Mouse (Mus musculus) hindbrain, postnatal 0 days (tissue): ENCODE measurements around the gene Stim2. TPM values are rescaled to one million over a fixed set of nuclear protein-coding genes. Genes with fewer than 3 reads are reported as not detected.

Experiments used
- ATAC-seq: fragments of 200-750 bp; cut with Nextera tagmentation; 2 replicates; pipeline ENCODE4 v1.8.0; 2017; ENCODE audit warnings: mild to moderate bottlenecking, moderate TSS enrichment, moderate library complexity
- DNase-seq: peaks from one replicate; pipeline ENCODE4 v3.0.0-alpha.2; 2015; ENCODE audit warnings: low spot score
- H3K27ac ChIP-seq: fragments of 300-500 bp; sonication (generic); 2 replicates; pipeline ENCODE4 v1.5.1; 2014; ENCODE audit warnings: mild to moderate bottlenecking
- H3K27me3 ChIP-seq: fragments of 300-500 bp; sonication (generic); 2 replicates; pipeline ENCODE4 v1.6.1; 2014; ENCODE audit warnings: low read length, mixed read lengths; ENCODE audit not compliant: insufficient read depth
- H3K36me3 ChIP-seq: fragments of 300-500 bp; sonication (generic); 2 replicates; pipeline ENCODE4 v1.6.1; 2014; ENCODE audit warnings: low read length, mixed read lengths; ENCODE audit not compliant: insufficient read depth
- H3K4me1 ChIP-seq: fragments of 300-500 bp; sonication (generic); 2 replicates; pipeline ENCODE4 v1.6.1; 2014; ENCODE audit warnings: antibody characterized with exemption, low read length, mixed read lengths; ENCODE audit not compliant: insufficient read depth
- H3K4me2 ChIP-seq: fragments of 300-500 bp; sonication (generic); 2 replicates; pipeline ENCODE4 v1.6.1; 2014; ENCODE audit warnings: low read depth, mild to moderate bottlenecking, low read length, moderate library complexity, mixed read lengths
- H3K4me3 ChIP-seq: fragments of 300-500 bp; sonication (generic); 2 replicates; pipeline ENCODE4 v1.5.1; 2014; ENCODE audit warnings: low read length
- H3K9ac ChIP-seq: fragments of 300-500 bp; sonication (generic); replicated peaks from 2 replicates; pipeline ENCODE4 v1.6.1; 2014; ENCODE audit warnings: mild to moderate bottlenecking, low read length, moderate library complexity, mixed read lengths
- H3K9me3 ChIP-seq: fragments of 300-500 bp; sonication (generic); 2 replicates; pipeline ENCODE4 v1.6.1; 2016; ENCODE audit warnings: low read length, mixed read lengths
- CTCF ChIP-seq: IDR thresholded peaks from 2 replicates; pipeline ENCODE4 v1.5.1; 2016; ENCODE audit warnings: antibody characterized with exemption, control low read depth, low read depth
- WGBS: fragments of 180-500 bp; shearing (Covaris S2); extraction: QIAGEN DNeasy Blood & Tissue Kit; methylation state at CpG from one replicate; pipeline ENCODE4 v1.1.7; 2014; 5-methylcytosine and 5-hydroxymethylcytosine counted together
- polyA plus RNA-seq: library from polyadenylated mRNA; unstranded; fragments of >200 nt; fragmentation: Nextera tagmentation; extraction: Ambion mirVana; gene quantifications from 2 replicates; pipeline ENCODE4 v1.2.1, GENCODE M21; 2015
- total RNA-seq: library from RNA; depleted of rRNA; stranded (reverse); fragments of >200 nt; gene quantifications from 2 replicates; pipeline ENCODE4 v1.2.3, GENCODE M21; 2014

Gene Stim2
- total and polyA plus RNA-seq, 2 experiments from 2014 or later, result 30.6 to 33.3 TPM

DNA sequence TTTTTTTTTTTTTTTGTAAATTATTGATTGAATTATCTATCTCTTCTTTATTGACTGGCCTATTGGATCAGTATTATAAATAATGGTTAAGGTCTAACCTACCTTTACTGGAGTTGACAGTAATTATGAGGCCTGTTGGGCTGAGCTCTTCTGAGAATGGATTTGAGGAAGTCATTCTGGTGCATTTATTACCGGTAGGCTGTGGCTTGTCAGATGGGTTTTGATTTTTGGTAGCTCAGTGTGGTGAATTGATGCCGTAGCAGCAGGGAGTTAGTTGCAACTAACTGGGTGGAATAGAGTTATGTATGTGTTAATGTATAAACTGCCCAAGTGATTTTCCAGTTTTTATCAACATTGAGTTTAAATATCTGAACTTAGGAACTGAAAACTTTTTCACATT, 72.2 kb downstream of the Stim2 start:
- no peaks in the 10 kb centered on the region for H3K4me1 ChIP-seq
- ATAC-seq (no peak), DNase-seq (no peak)
- no peak for TF ChIP-seq CTCF
- no peak overlapping the region for H3K27ac ChIP-seq
- H3K4me3 ChIP-seq, result no peak overlapping the region
- no peaks in the 10 kb centered on the region for H3K9me3 ChIP-seq
- 82% methylated on average over 2 of the region's 2 CpGs for WGBS
- H3K9ac ChIP-seq, result no peak overlapping the region
- H3K36me3 ChIP-seq, result no peaks in the 10 kb centered on the region
- H3K4me2 ChIP-seq, result no peak overlapping the region
- H3K27me3 ChIP-seq, result no peaks in the 10 kb centered on the region

DNA sequence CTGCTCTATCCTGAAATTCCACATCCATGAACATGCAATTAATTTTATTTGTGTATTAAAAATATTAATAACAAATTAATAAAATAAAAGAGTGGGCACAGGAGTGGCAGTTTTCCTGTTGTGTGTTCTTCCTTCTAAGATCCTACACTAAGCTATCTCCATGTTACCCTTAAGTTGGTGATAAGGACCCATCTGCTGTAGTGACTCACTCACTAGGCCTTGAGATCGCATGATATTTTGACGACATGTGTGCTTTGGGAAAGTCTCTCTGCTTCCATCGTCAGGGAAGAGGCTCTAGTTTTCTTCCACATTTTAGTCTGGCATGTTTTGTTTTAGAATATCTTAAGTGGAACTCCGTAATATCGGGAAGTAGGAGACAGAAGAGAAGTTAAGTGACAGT, 73.0 kb downstream of the Stim2 start:
- 89% methylated on average over 5 of the region's 5 CpGs for WGBS
- Histone ChIP-seq H3K9me3 (no peaks in the 10 kb centered on the region), H3K4me1 (no peaks in the 10 kb centered on the region), H3K27me3 (no peaks in the 10 kb centered on the region), H3K27ac (no peak overlapping the region), H3K4me3 (no peak overlapping the region), H3K36me3 (no peaks in the 10 kb centered on the region), H3K4me2 (no peak overlapping the region), H3K9ac (no peak overlapping the region)
- no peak for ATAC-seq
- no peak for DNase-seq
- TF ChIP-seq CTCF, result no peak

DNA sequence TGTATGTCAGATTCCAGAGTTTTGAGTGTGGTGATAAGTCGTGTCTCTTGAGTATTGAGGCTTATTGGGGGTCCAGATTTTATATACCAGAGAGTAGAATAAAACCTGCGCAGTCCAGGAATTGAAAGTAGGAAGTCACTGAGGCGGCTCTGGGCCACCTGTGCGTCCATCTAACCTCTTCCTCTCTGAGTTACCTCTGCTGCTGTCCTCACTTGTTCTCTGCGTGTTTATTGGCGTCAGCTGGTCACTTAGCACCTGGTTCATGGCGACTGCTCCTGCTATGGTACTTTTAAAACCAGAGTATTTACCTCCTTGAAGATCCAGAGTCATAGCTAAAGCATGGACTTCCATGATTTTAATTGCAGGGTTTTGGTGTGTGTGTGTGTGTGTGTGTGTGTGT, 73.4 kb downstream of the Stim2 start:
- no peak overlapping the region for H3K27ac ChIP-seq
- no peak overlapping the region for H3K9ac ChIP-seq
- no peak for TF ChIP-seq CTCF
- WGBS, result 91% methylated on average over 7 of the region's 7 CpGs
- H3K9me3 ChIP-seq, result no peaks in the 10 kb centered on the region
- no peak for DNase-seq
- H3K4me3 ChIP-seq, result no peak overlapping the region
- H3K36me3 ChIP-seq, result no peaks in the 10 kb centered on the region
- H3K27me3 ChIP-seq, result no peaks in the 10 kb centered on the region
- H3K4me2 ChIP-seq, result no peak overlapping the region
- H3K4me1 ChIP-seq, result no peaks in the 10 kb centered on the region
- no peak for ATAC-seq

DNA sequence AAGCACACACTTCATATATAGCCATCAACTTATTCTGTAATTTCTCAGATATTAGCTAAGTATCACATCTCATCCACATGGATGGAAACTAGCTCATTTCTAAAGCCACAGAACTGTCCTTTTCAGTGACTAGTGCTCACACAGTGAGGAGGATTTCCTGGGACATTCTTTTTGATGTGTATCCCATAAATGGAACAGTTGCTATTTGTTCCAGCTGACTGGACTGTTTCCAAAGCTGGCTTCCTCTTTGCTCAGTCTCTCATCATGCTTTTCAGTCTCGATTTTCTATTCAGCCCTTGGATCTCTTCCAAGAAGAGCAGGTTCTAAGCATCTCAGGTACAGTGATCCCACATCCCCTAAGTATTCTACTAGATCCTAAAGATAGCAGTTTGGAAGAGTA, 75.0 kb downstream of the Stim2 start:
- no peak overlapping the region for H3K4me2 ChIP-seq
- H3K4me3 ChIP-seq, result no peak overlapping the region
- no peaks in the 10 kb centered on the region for H3K4me1 ChIP-seq
- DNase-seq (peak; percentile 62), ATAC-seq (0 out of 2 replicates have a peak, but pooled peaks have one; percentile 40)
- no peak overlapping the region for H3K9ac ChIP-seq
- H3K9me3 ChIP-seq, result no peaks in the 10 kb centered on the region
- WGBS, result 12% methylated on average over 1 of the region's 1 CpGs
- H3K27ac ChIP-seq, result peak overlapping the region; percentile 49
- no peak for TF ChIP-seq CTCF
- no peaks in the 10 kb centered on the region for H3K36me3 ChIP-seq
- no peaks in the 10 kb centered on the region for H3K27me3 ChIP-seq

DNA sequence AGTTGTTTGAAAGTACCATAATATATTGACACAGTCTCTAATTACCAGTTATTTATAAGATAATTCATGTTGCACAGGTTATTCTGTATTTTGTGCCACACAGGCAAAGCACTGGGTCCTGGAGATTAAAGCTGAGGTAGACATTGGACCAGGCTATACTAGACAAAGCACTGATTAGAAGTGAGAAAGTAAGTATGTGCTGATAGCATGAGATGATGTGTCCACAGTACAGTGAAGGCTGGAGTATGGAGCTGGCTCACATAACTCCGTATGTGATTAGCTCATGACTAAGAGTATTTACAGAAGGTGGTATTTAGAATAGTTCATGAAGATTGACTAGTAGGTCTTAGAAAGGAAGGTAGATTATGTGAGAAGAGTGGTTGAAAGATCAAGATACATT, 81.7 kb downstream of the Stim2 start:
- 94% methylated on average over 1 of the region's 1 CpGs for WGBS
- no peak for DNase-seq
- no peak overlapping the region for H3K4me3 ChIP-seq
- H3K9ac ChIP-seq, result no peak overlapping the region
- no peak for ATAC-seq
- no peak overlapping the region for H3K4me2 ChIP-seq
- H3K27ac ChIP-seq, result no peak overlapping the region
- no peaks in the 10 kb centered on the region for H3K4me1 ChIP-seq
- H3K27me3 ChIP-seq, result no peaks in the 10 kb centered on the region
- no peaks in the 10 kb centered on the region for H3K36me3 ChIP-seq
- TF ChIP-seq CTCF, result no peak
- H3K9me3 ChIP-seq, result no peaks in the 10 kb centered on the region

DNA sequence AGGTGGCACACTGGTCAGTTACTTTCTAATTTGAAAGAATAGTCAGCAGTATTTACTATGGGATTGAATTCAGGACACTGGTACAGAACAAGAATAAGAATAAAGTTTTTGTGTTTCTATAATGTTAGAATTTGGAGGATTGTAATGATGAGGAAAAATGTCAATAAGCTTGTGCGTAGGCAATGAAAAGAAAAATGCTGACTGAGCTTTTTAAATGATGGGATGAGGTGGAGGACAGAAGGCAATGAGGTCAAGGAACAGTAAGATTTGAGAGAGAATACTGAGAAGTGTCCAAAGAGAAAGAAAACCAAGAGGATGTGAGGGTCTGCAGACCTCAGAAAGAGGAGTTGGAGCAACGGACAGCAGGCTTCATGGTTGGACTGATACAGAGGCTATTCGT, 89.6 kb downstream of the Stim2 start:
- TF ChIP-seq CTCF, result no peak
- Histone ChIP-seq H3K4me1 (no peaks in the 10 kb centered on the region), H3K9ac (no peak overlapping the region), H3K4me3 (no peak overlapping the region), H3K9me3 (no peaks in the 10 kb centered on the region), H3K27me3 (no peaks in the 10 kb centered on the region), H3K4me2 (no peak overlapping the region), H3K36me3 (no peaks in the 10 kb centered on the region), H3K27ac (no peak overlapping the region)
- WGBS, result 92% methylated on average over 3 of the region's 3 CpGs
- DNase-seq (no peak), ATAC-seq (no peak)

DNA sequence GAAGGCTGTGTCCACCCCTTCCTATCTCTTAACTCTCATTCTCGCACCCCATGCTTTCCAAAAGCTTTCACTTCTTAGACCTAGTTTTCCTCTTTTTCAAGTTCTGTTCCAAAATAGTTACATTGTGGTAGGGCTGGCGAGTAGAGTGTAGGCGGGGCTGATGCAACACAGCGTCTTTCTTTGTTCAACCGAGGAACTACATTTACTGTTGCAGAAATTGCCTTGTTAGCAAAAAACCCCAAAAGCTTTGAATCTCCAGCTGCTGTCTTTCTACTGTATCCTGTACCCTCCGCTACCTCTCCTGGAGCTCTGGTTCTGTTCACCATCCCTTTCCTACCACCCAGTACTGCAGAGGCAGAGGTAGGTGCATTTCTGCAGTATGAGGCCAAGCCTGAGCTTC, 99.9 kb downstream of the Stim2 start:
- no peaks in the 10 kb centered on the region for H3K9me3 ChIP-seq
- no peak overlapping the region for H3K9ac ChIP-seq
- H3K4me2 ChIP-seq, result no peak overlapping the region
- no peaks in the 10 kb centered on the region for H3K36me3 ChIP-seq
- H3K27ac ChIP-seq, result no peak overlapping the region
- no peaks in the 10 kb centered on the region for H3K27me3 ChIP-seq
- H3K4me3 ChIP-seq, result no peak overlapping the region
- peaks cover 3% of the 10 kb centered on the region; the same call in 1 of the 2 replicates for H3K4me1 ChIP-seq
- 85% methylated on average over 6 of the region's 6 CpGs for WGBS
- ATAC-seq (no peak), DNase-seq (no peak)
- no peak for TF ChIP-seq CTCF
